Mouse (Mus musculus) thymus, postnatal 4 days (tissue): ENCODE data around the gene Bpifa6.
"Not testable (repeated sequence)": the region's sequence is repeated elsewhere in the genome, so short reads cannot be mapped to it uniquely, and the experiment has no call there.

Source experiments
- DNase-seq: peaks from one replicate; pipeline ENCODE4 v3.0.0; 2021

Gene Bpifa6

GRCm38 (mm10) chr2:153974582-153974981, at the start of gene Bpifa6:
Gene Bpifa6, plus strand, starts transcription at chr2:153974945.
- no peak for DNase-seq

GRCm38 (mm10) chr2:153929871-153930413, 44.8 kb upstream of the Bpifa6 start:
- peak; percentile 74 for DNase-seq

GRCm38 (mm10) chr2:153931125-153931524, 43.6 kb upstream of the Bpifa6 start:
- DNase-seq: no peak

GRCm38 (mm10) chr2:153933311-153933710, 41.4 kb upstream of the Bpifa6 start:
- DNase-seq: no peak

- DNase-seq: no peak
Measured at GRCm38 (mm10) chr2:153935348-153935747, 39.4 kb upstream of the Bpifa6 start.

- DNase-seq: no peak
Measured at GRCm38 (mm10) chr2:153937843-153938242, 36.9 kb upstream of the Bpifa6 start, which contains the start of gene Bpifb4. Gene Bpifb4, plus strand, starts transcription at chr2:153938212.

- peak; percentile 73 for DNase-seq
Measured at GRCm38 (mm10) chr2:153943537-153943936, 31.2 kb upstream of the Bpifa6 start.

- no peak for DNase-seq
Measured at GRCm38 (mm10) chr2:153944567-153944966, 30.2 kb upstream of the Bpifa6 start.

GRCm38 (mm10) chr2:153952897-153953296, 21.8 kb upstream of the Bpifa6 start:
- peak; percentile 78 for DNase-seq

- peak; percentile 81 for DNase-seq
Measured at GRCm38 (mm10) chr2:153953836-153954235, 20.9 kb upstream of the Bpifa6 start.

- no peak for DNase-seq
Measured at GRCm38 (mm10) chr2:153962821-153963331, 11.9 kb upstream of the Bpifa6 start.

- DNase-seq: no peak
Measured at GRCm38 (mm10) chr2:153963334-153963733, 11.4 kb upstream of the Bpifa6 start.

GRCm38 (mm10) chr2:153970221-153970620, 4.5 kb upstream of the Bpifa6 start:
- no peak for DNase-seq

GRCm38 (mm10) chr2:153995770-153996169, 21.0 kb downstream of the Bpifa6 start:
- DNase-seq: peak; percentile 76

- no peak for DNase-seq
Measured at GRCm38 (mm10) chr2:154000501-154000900, 25.8 kb downstream of the Bpifa6 start.

- DNase-seq: no peak
Measured at GRCm38 (mm10) chr2:154001056-154001455, 26.3 kb downstream of the Bpifa6 start.

- DNase-seq: no peak
Measured at GRCm38 (mm10) chr2:154004456-154004855, 29.7 kb downstream of the Bpifa6 start.

GRCm38 (mm10) chr2:154005094-154005493, 30.3 kb downstream of the Bpifa6 start:
- DNase-seq: no peak

- DNase-seq: no peak
Measured at GRCm38 (mm10) chr2:154005734-154006133, 31.0 kb downstream of the Bpifa6 start.

- DNase-seq: peak; percentile 26
Measured at GRCm38 (mm10) chr2:154006331-154006730, 31.6 kb downstream of the Bpifa6 start.

GRCm38 (mm10) chr2:154007381-154007780, 32.6 kb downstream of the Bpifa6 start:
- DNase-seq: no peak

- no peak for DNase-seq
Measured at GRCm38 (mm10) chr2:154007965-154008364, 33.2 kb downstream of the Bpifa6 start, which contains the start of gene Bpifa2. Gene Bpifa2, plus strand, starts transcription at chr2:154008265.

- DNase-seq: no peak
Measured at GRCm38 (mm10) chr2:154017990-154018389, 43.2 kb downstream of the Bpifa6 start.

- not testable (repeated sequence) for DNase-seq
Measured at GRCm38 (mm10) chr2:154024676-154025075, 49.9 kb downstream of the Bpifa6 start.

- peak; percentile 58 for DNase-seq
Measured at GRCm38 (mm10) chr2:154038932-154039331, 64.2 kb downstream of the Bpifa6 start.
